ENCODE assay signal across 1 mouse cellular context in the genomic region with DNA sequence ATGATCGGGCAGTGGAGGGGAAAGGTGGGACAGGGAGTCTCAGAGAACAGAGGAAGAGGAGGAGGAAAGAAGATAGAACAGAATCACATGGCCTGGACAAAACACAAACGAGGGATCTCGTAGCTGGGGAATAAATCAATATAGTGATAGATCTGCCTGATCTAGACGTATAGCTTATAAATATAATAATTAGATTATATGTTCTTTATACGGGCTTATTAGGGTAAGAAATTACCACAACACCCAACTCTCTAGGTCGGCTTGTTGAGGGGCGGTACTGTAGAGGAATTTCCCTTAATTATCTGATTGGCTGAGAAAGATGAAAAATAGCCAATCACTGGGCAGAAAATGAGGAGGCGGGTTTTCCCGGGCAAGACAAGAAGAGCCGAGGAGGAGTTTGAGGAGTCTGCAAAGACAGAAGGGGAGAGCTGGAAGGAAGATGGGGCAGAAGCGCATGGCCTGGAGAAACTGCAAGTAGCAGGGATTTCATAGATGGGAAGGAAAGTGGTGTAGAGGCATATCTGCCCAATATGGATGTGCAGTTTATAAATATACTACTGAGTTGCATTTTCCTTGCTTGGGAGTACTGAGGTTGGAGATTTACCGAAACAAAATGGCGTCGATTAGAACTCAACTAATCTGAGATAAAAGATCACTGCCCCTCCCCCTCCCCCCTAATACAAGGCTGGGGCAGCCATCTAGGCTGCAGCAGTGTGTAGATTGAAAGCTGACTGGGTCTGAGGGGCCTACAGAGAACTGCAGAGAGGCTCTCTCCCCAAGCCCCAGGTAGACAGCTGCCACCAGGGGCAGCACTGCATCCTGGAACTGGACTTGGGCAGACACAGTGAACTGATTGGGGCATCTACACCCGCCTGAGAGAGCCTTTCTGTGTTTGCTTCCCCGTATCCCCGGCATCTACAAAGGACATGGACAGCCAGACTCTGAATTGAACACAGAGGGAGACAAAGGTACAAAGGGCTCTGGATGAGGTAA.
TF ChIP-seq lines count a peak whose summit lies in the region.

No protein-coding gene starts in this region.

TF ChIP-seq in CH12.LX, 34 proteins besides CTCF, POLR2A, EP300 and RAD21:
- TF ChIP-seq RCOR1 (conservative IDR thresholded peaks at IDR 0.05; ENCODE audit: low read depth, low read length): no peak
- TF ChIP-seq PAX5 (IDR thresholded peaks at IDR 0.05; ENCODE audit: low read length): no peak
- TF ChIP-seq E2F4 (IDR thresholded peaks at IDR 0.05; ENCODE audit: insufficient replicate concordance, low read depth, low read length): peak; percentile 88; the same call in 1 of the 2 replicates
- no peak for TF ChIP-seq USF1 (IDR thresholded peaks at IDR 0.05; ENCODE audit: low read depth, low read length)
- TF ChIP-seq SMC3 (IDR thresholded peaks at IDR 0.05; ENCODE audit: low read depth, low read length): no peak; the same call in 1 of the 2 replicates
- TF ChIP-seq ZNF384 (IDR thresholded peaks at IDR 0.05; ENCODE audit: low read depth, low read length): no peak
- peak; percentile 66 for TF ChIP-seq MAX (IDR thresholded peaks at IDR 0.05; ENCODE audit: low read length)
- TF ChIP-seq MEF2A (IDR thresholded peaks at IDR 0.05; ENCODE audit: borderline replicate concordance, low read depth, low read length): peak; percentile 32; the same call in 1 of the 2 replicates
- peak; percentile 33; the same call in 1 of the 2 replicates for TF ChIP-seq IRF4 (IDR thresholded peaks at IDR 0.05; ENCODE audit: low read depth, low read length)
- TF ChIP-seq MAZ (IDR thresholded peaks at IDR 0.05; ENCODE audit: low read depth, low read length): peak; percentile 59; the same call in 1 of the 2 replicates
- TF ChIP-seq JUN (IDR thresholded peaks at IDR 0.05; ENCODE audit: insufficient read depth, low read depth, low read length): no peak
- TF ChIP-seq TCF12 (IDR thresholded peaks at IDR 0.05; ENCODE audit: low read depth, low read length): peak; percentile 71
- peak; percentile 32; the same call in 1 of the 2 replicates for TF ChIP-seq NRF1 (IDR thresholded peaks at IDR 0.05; ENCODE audit: low read depth, low read length)
- no peak for TF ChIP-seq USF2 (conservative IDR thresholded peaks at IDR 0.05; ENCODE audit: low read depth, low read length)
- peak; percentile 78 for TF ChIP-seq SIN3A (IDR thresholded peaks at IDR 0.05; ENCODE audit: low read length)
- TF ChIP-seq ZMIZ1 (IDR thresholded peaks at IDR 0.05; ENCODE audit: low read depth, low read length): peak; percentile 88
- peak; percentile 46 for TF ChIP-seq HCFC1 (IDR thresholded peaks at IDR 0.05; ENCODE audit: low read depth, low read length)
- peak; percentile 54; the same call in 1 of the 2 replicates for TF ChIP-seq MXI1 (IDR thresholded peaks at IDR 0.05; ENCODE audit: low read depth, low read length)
- TF ChIP-seq KAT2A (IDR thresholded peaks at IDR 0.05; ENCODE audit: insufficient replicate concordance, low read length): no peak
- peak; percentile 29; the same call in 1 of the 2 replicates for TF ChIP-seq ELF1 (IDR thresholded peaks at IDR 0.05; ENCODE audit: low read depth, low read length)
- no peak for TF ChIP-seq MAFK (IDR thresholded peaks at IDR 0.05; ENCODE audit: insufficient replicate concordance, low read length)
- 0 out of 2 replicates have a peak, but pooled peaks have one; percentile 16 for TF ChIP-seq MYC (IDR thresholded peaks at IDR 0.05; ENCODE audit: low read depth, low read length)
- peak; percentile 94 for TF ChIP-seq TBP (conservative IDR thresholded peaks at IDR 0.05; ENCODE audit: low read depth, low read length)
- peak; percentile 97 for TF ChIP-seq NELFE (IDR thresholded peaks at IDR 0.05; ENCODE audit: low read depth, low read length)
- TF ChIP-seq POLR2AphosphoS2 (IDR thresholded peaks at IDR 0.05; ENCODE audit: low read depth, low read length): peak; percentile 85; the same call in 1 of the 2 replicates
- peak; percentile 54; the same call in 1 of the 2 replicates for TF ChIP-seq CHD2 (IDR thresholded peaks at IDR 0.05; ENCODE audit: low read length)
